Comparison of ENCODE assay signal across 16 mouse cellular contexts in genomic region chr17:5401288-5401687, GRCm38 (mm10). TPM values are rescaled to one million over a fixed set of nuclear protein-coding genes. Genes with fewer than 3 reads are reported as not detected.
DNase-seq lines count a peak whose midpoint lies in the region; ATAC-seq lines count a peak whose summit lies in the region.
"Had no signal": no experiment of that assay in that cellular context is flagged by ENCODE, and none has a peak within 500 bp of the region (broad histone marks: within the 10 kb centered on the region; RNA-seq: fewer than 3 reads in every experiment).

No protein-coding gene starts in this region.

- peak; percentile 10 to 50 for DNase-seq in urinary bladder, adult 18-20 months (ENCODE audit: low spot score in 2 of 2)
- DNase-seq in urinary bladder, postnatal 4 days (ENCODE audit: low spot score in 2 of 2) = no peak
- peak; percentile 31 for DNase-seq in urinary bladder, postnatal 25 days (ENCODE audit: low spot score)
- no peak for DNase-seq in urinary bladder, adult 2 months (ENCODE audit: low spot score)
- no peak for DNase-seq in heart, adult 11 months

- no peaks in the 10 kb centered on the region for H3K27me3 ChIP-seq in megakaryocyte, embryonic 14.5 days (replicated peaks)
- H3K27me3 ChIP-seq: CH12.LX, Patski had no signal

- peaks cover 12% of the 10 kb centered on the region for H3K9me3 ChIP-seq in megakaryocyte, embryonic 14.5 days
- H3K9me3 ChIP-seq: embryonic facial prominence, embryonic 10.5 days; embryonic facial prominence, embryonic 12.5 days; forebrain, embryonic 13.5 days; forebrain, embryonic 15.5 days; G1E had no signal

- H3K36me3 ChIP-seq in megakaryocyte, embryonic 14.5 days (replicated peaks; ENCODE audit: low read length) = peaks cover 29% of the 10 kb centered on the region
- H3K36me3 ChIP-seq: embryonic facial prominence, embryonic 10.5 days; embryonic facial prominence, embryonic 12.5 days; forebrain, embryonic 15.5 days; G1E had no signal

- H3K4me1 ChIP-seq in megakaryocyte, embryonic 14.5 days = peaks cover 83% of the 10 kb centered on the region

- H3K4me3 ChIP-seq in megakaryocyte, embryonic 14.5 days (replicated peaks) = peak overlapping the region; percentile 54
- H3K4me3 ChIP-seq: embryonic facial prominence, embryonic 12.5 days; forebrain, embryonic 13.5 days; forebrain, embryonic 15.5 days had no signal

- no peak for ATAC-seq in megakaryocyte, adult 5-6 weeks (ENCODE audit: poor library complexity, severe bottlenecking)

RNA-seq across cellular contexts. Expression of gene Ldhal6b, which starts 17.3 kb away (rescaled TPM):
- polyA plus RNA-seq in megakaryocyte, embryonic 14.5 days (2012; ENCODE audit: insufficient read depth, low replicate concordance) = not detected in 2 replicates
- 0.25 TPM in 1 of 2 replicates, not detected in the other for total RNA-seq in megakaryocyte, adult 5-6 weeks (2015)
- 0.11 TPM in 1 of 2 replicates, not detected in the other for total RNA-seq in megakaryocyte, adult 5-6 weeks (2017)
- polyA plus RNA-seq in urinary bladder, adult 2 months (2012; rRNA removed) = 0.36 and 0.49 TPM in 2 replicates
- polyA plus RNA-seq: CD4-positive, CD25-positive, alpha-beta regulatory T cell, adult 4 months; embryonic facial prominence, embryonic 10.5 days; forebrain, embryonic 11.5 days; forebrain, embryonic 13.5 days; forebrain, embryonic 15.5 days had no signal

RNA-seq across cellular contexts. Expression of gene Tmem242, which starts 38.8 kb away (rescaled TPM):
- polyA plus RNA-seq in megakaryocyte, embryonic 14.5 days (2012; ENCODE audit: insufficient read depth, low replicate concordance) = 14.4 and 50.8 TPM in 2 replicates
- total RNA-seq in megakaryocyte, adult 5-6 weeks (2015) = 39.9 and 40.9 TPM in 2 replicates
- 27.0 and 30.4 TPM in 2 replicates for total RNA-seq in megakaryocyte, adult 5-6 weeks (2017)
- polyA plus RNA-seq in urinary bladder, adult 2 months (2012; rRNA removed) = 34.2 and 47.5 TPM in 2 replicates

Comparison
In these comparisons a context has a peak if more than half of its experiments do, and no peak if none do; other contexts are left out.
1. DNase-seq: peak in urinary bladder, adult 18-20 months (2 of 2) and urinary bladder, postnatal 25 days (single experiment); none in urinary bladder, postnatal 4 days (0 of 2), urinary bladder, adult 2 months (single experiment) and heart, adult 11 months (single experiment).